Mouse (Mus musculus): Measurements from ENCODE around the gene Slc35g1.
"Not testable (repeated sequence)": the region's sequence is repeated elsewhere in the genome, so short reads cannot be mapped to it uniquely, and the experiment has no call there.

The Slc35g1 gene

GRCm38 (mm10) chr19:38395701-38396632 is at the start of gene Slc35g1:
Gene Slc35g1 (plus strand): TSS chr19:38395980.
- DNase-seq = peak; percentile 61 to 83

- DNase-seq = no peak
These were observed 47.3 kb upstream of the Slc35g1 start for GRCm38 (mm10) chr19:38348271-38349012.

- no peak for DNase-seq
These were observed 46.8 kb upstream of the Slc35g1 start for GRCm38 (mm10) chr19:38349013-38349341.

GRCm38 (mm10) chr19:38351202-38351601 is 44.6 kb upstream of the Slc35g1 start:
- DNase-seq = no peak

GRCm38 (mm10) chr19:38351728-38352127 is 44.1 kb upstream of the Slc35g1 start:
- DNase-seq = no peak

- peak; percentile 39 to 52 for DNase-seq
These were observed 43.2 kb upstream of the Slc35g1 start for GRCm38 (mm10) chr19:38352495-38353130.

GRCm38 (mm10) chr19:38354279-38354678 is 41.5 kb upstream of the Slc35g1 start:
- DNase-seq = no peak

GRCm38 (mm10) chr19:38354819-38355360 is 40.9 kb upstream of the Slc35g1 start:
- DNase-seq = no peak

- DNase-seq = no peak
These were observed 39.5 kb upstream of the Slc35g1 start for GRCm38 (mm10) chr19:38356211-38356828.

- DNase-seq = no peak
These were observed 37.7 kb upstream of the Slc35g1 start for GRCm38 (mm10) chr19:38357956-38358623.

- DNase-seq = no peak
These were observed 36.5 kb upstream of the Slc35g1 start for GRCm38 (mm10) chr19:38359287-38359686.

- DNase-seq = no peak
These were observed 33.9 kb upstream of the Slc35g1 start for GRCm38 (mm10) chr19:38361850-38362249.

GRCm38 (mm10) chr19:38363358-38363757 is 32.4 kb upstream of the Slc35g1 start:
- no peak for DNase-seq

GRCm38 (mm10) chr19:38363879-38364659 is 31.7 kb upstream of the Slc35g1 start:
- DNase-seq = no peak

GRCm38 (mm10) chr19:38364939-38365614 is 30.7 kb upstream of the Slc35g1 start:
- no peak for DNase-seq

- no peak for DNase-seq
These were observed 23.2 kb upstream of the Slc35g1 start for GRCm38 (mm10) chr19:38372460-38373102.

- DNase-seq = no peak
These were observed 22.4 kb upstream of the Slc35g1 start for GRCm38 (mm10) chr19:38373371-38373770.

GRCm38 (mm10) chr19:38383769-38384168 is 12.0 kb upstream of the Slc35g1 start:
- no peak for DNase-seq

GRCm38 (mm10) chr19:38387021-38387420 is 8.8 kb upstream of the Slc35g1 start:
- not testable (repeated sequence) for DNase-seq

- no peak for DNase-seq
These were observed 7.9 kb upstream of the Slc35g1 start for GRCm38 (mm10) chr19:38387835-38388234.
